Mouse (Mus musculus): ENCODE results near the gene Nos3.

DNA sequence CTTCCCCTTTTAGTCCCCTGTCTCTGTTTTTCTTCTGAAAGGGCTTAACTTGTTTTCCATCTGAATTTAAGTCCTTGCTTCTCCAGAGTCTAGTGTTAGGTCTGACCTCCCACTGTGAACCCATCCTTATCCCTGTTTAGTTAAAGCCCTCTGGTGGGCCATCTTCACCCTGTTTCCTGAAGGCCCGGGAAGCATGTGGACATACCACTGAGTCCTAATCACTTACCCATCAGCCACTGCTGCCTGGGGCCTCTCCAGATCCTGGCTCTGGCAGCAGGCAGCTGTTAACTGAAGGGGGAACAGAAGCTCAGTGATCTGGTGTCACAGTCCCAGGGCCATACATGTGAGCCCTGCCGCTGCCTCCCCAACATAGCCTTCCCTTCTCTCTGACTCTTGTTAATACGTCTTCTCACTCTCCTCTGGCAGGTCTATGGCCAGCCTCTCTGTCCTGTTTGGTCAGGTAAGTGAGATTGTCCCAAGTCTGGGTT lies 40.8 kb downstream of the Nos3 start:
- TF ChIP-seq CTCF (conservative IDR thresholded peaks at IDR 0.05; ENCODE audit: low read length) (no peak), NANOG (IDR thresholded peaks at IDR 0.05; ENCODE audit: borderline replicate concordance, low read length) (no peak)
